Mouse (Mus musculus): ENCODE measurements around the gene Calm2.

DNA sequence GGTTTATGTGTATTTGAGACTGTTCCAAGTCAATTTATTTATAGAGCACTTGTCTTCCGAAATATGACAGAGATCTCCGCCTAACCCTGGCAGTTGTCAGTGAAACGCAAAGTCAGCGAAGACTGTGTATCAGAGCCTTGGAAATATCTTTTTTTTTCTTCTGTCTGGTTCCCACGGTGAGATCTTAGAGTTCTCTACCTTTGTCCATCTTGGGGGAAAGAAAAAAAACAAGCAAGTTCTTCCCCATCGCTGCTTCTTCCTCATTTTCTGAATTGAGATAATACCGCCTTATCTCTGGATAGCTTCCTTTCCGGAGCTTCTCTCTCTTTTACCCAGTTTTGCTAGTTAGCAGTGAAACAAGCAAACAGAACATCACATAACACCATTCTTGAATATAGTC is 2.1 kb upstream of the Calm2 start:
- TF ChIP-seq POLR2A (IDR thresholded peaks at IDR 0.05; ENCODE audit: low read depth, low read length) (no peak), CTCF (IDR thresholded peaks at IDR 0.05; ENCODE audit: extremely low read depth, insufficient read length, insufficient replicate concordance, low read depth, low read length) (no peak)

Measured in small intestine, adult 2 months (tissue).